26 mouse cellular contexts compared by ENCODE assay signal in the genomic region with DNA sequence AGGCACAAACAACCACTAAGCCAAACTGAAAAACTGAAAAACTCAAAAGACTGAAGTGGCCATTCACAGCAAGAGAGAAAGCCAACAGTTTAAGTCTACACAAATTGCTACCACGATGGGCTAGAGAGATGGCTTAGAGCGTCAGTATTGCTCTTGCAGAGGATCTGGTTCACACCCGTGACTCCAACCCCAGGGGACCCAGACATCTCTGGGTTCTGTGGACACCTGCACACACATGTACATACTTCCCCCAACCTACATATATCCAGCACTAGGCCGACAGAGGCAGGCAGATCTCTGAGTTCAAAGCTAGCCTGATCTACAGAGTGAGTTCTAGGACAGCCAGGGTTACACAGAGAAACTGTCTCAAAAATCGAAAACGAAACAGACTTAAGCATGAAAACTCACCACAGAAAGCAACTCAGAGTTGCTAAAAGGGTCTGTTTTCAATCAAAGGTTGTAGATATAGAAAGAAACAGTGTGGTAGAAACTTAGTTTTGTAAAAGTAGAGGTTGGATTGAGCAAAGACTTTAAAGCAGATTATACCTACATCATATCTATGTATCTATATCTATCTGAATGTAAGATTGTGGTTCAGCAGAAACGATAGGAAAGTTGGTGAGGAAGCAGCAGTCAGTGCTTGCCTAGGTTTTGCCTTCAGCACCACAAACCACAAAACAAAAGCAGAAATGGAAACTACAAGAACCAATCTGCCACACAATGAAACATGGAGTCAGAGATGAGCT. TPM values are rescaled to one million over a fixed set of nuclear protein-coding genes. Genes with fewer than 3 reads are reported as not detected.
A peak's percentile ranks its signal among the peaks of the same experiment; 100 is the strongest.
DNase-seq lines count a peak whose midpoint lies in the region; ATAC-seq and TF ChIP-seq lines count a peak whose summit lies in the region.
"Had no signal": no experiment of that assay in that cellular context is flagged by ENCODE, and none has a peak within 500 bp of the region (broad histone marks: within the 10 kb centered on the region; RNA-seq: fewer than 3 reads in every experiment).

No protein-coding gene starts in this region.

- intact Hi-C loops in gastrocnemius, postnatal 36 days (cut with DNase I) = no loop called here

- H3K4me2 ChIP-seq in CH12.LX (ENCODE audit: insufficient read depth, low read depth, poor library complexity, severe bottlenecking) = peak overlapping the region; percentile 51
- no peak overlapping the region for H3K4me2 ChIP-seq in intestine, embryonic 15.5 days (replicated peaks)
- H3K4me2 ChIP-seq: embryonic facial prominence, embryonic 12.5 days; heart, embryonic 12.5 days; hindbrain, embryonic 14.5 days; liver, embryonic 15.5 days; stomach, embryonic 15.5 days had no signal

- peak; percentile 81 for TF ChIP-seq EP300 in CH12.LX (IDR thresholded peaks at IDR 0.05; ENCODE audit: low read length)

- TF ChIP-seq POLR2A in CH12.LX (IDR thresholded peaks at IDR 0.05; ENCODE audit: low read depth, low read length) = no peak
- no peak for TF ChIP-seq POLR2A in small intestine, adult 2 months (IDR thresholded peaks at IDR 0.05; ENCODE audit: low read depth, low read length)

- TF ChIP-seq RAD21 in CH12.LX (IDR thresholded peaks at IDR 0.05; ENCODE audit: low read depth, low read length) = no peak; the same call in 1 of the 2 replicates

- dilution Hi-C loops in CH12.LX (cut with MboI; ENCODE audit: extremely low pct_ligation_motif_present, extremely low pct_unique_long_range_greater_than_20kb, low sequenced_read_pairs) = no loop called here

- no peaks in the 10 kb centered on the region for H3K27me3 ChIP-seq in CH12.LX (replicated peaks)
- no peaks in the 10 kb centered on the region for H3K27me3 ChIP-seq in small intestine, adult 2 months (ENCODE audit: control insufficient read depth, insufficient read depth, low read length)
- H3K27me3 ChIP-seq in intestine, embryonic 15.5 days (replicated peaks) = no peaks in the 10 kb centered on the region
- H3K27me3 ChIP-seq: embryonic facial prominence, embryonic 12.5 days; heart, embryonic 12.5 days; liver, embryonic 15.5 days; stomach, embryonic 15.5 days had no signal

- H3K27ac ChIP-seq in CH12.LX (ENCODE audit: insufficient read depth, low read depth) = peak overlapping the region; percentile 97
- H3K27ac ChIP-seq in small intestine, adult 2 months (ENCODE audit: insufficient read depth, low read depth, low read length) = peak overlapping the region; percentile 53; the same call in 1 of the 2 replicates
- no peak overlapping the region for H3K27ac ChIP-seq in intestine, embryonic 15.5 days
- H3K27ac ChIP-seq: embryonic facial prominence, embryonic 12.5 days; hindbrain, embryonic 14.5 days; kidney, postnatal 0 days; liver, embryonic 15.5 days; stomach, embryonic 15.5 days had no signal

- no peaks in the 10 kb centered on the region for H3K79me2 ChIP-seq in CH12.LX (replicated peaks; ENCODE audit: control insufficient read depth, extremely low read depth, insufficient read depth, poor library complexity, severe bottlenecking)

- H3K9me3 ChIP-seq in CH12.LX (replicated peaks; ENCODE audit: low read length) = no peaks in the 10 kb centered on the region
- no peaks in the 10 kb centered on the region for H3K9me3 ChIP-seq in intestine, embryonic 15.5 days
- H3K9me3 ChIP-seq: embryonic facial prominence, embryonic 12.5 days; heart, embryonic 12.5 days; liver, embryonic 15.5 days; stomach, embryonic 15.5 days had no signal

- in situ Hi-C loops in CH12.LX (cut with MboI; ENCODE audit: low pct_ligation_motif_present, low pct_unique_long_range_greater_than_20kb, low sequenced_read_pairs) = loop anchor here (25.0 kb wide), 1 partner anchor 383 kb away; a partner anchor contains a TSS

- peak overlapping the region in 2 of 3 experiments; percentile 1 for H3K4me3 ChIP-seq in CH12.LX (replicated peaks in 1 of 3; ENCODE audit: low read depth in 2 of 3, low read length in 2 of 3, poor library complexity in 1 of 3)
- no peak overlapping the region for H3K4me3 ChIP-seq in small intestine, adult 2 months (ENCODE audit: low read depth, low read length)
- H3K4me3 ChIP-seq in intestine, embryonic 15.5 days (replicated peaks) = no peak overlapping the region
- H3K4me3 ChIP-seq: embryonic facial prominence, embryonic 12.5 days; erythroblast, embryonic 14.5 days; heart, embryonic 12.5 days; liver, embryonic 15.5 days; stomach, embryonic 15.5 days had no signal

- H3K36me3 ChIP-seq in CH12.LX (replicated peaks in 1 of 2; ENCODE audit: control insufficient read depth in 1 of 2, insufficient read depth in 1 of 2, low read length in 1 of 2) = peaks cover 27 to 47% of the 10 kb centered on the region in 2 experiments
- peaks cover 57% of the 10 kb centered on the region for H3K36me3 ChIP-seq in small intestine, adult 2 months (ENCODE audit: control insufficient read depth, insufficient read depth, low read length)
- peaks cover 18% of the 10 kb centered on the region; the same call in 1 of the 2 replicates for H3K36me3 ChIP-seq in intestine, embryonic 15.5 days

- DNase-seq in thymus, postnatal 14 days = peak; percentile 12
- DNase-seq in thymus, postnatal 0 days (ENCODE audit: low spot score) = no peak
- DNase-seq in CH12.LX (ENCODE audit: extremely low read depth) = peak; percentile 76
- DNase-seq in induced T-regulatory cell, adult 2 months (ENCODE audit: low read depth) = peak; percentile 82
- DNase-seq in kidney, postnatal 36 days = no peak
- no peak for DNase-seq in gastrocnemius, postnatal 36 days
- DNase-seq: adrenal gland, adult 2 months; cerebellum, adult 9-10 months; heart, postnatal 14 days; kidney, adult 18-20 months; layer of hippocampus, postnatal 36 days; midbrain, embryonic 14.5 days had no signal

- H3K9ac ChIP-seq in CH12.LX (ENCODE audit: insufficient read depth, low read depth) = peak overlapping the region; percentile 32; the same call in 1 of the 2 replicates
- no peak overlapping the region for H3K9ac ChIP-seq in intestine, embryonic 15.5 days
- H3K9ac ChIP-seq: embryonic facial prominence, embryonic 12.5 days; heart, embryonic 12.5 days; hindbrain, embryonic 14.5 days; liver, embryonic 15.5 days; stomach, embryonic 15.5 days had no signal

- 84% methylated on average over 7 of the region's 7 CpGs for WGBS in small intestine, adult 2 months
- WGBS in intestine, embryonic 15.5 days = 83% methylated on average over 7 of the region's 7 CpGs

- no peak for ATAC-seq in intestine, embryonic 15.5 days
- ATAC-seq: forebrain, embryonic 14.5 days had no signal

- no peak for TF ChIP-seq CTCF in CH12.LX (conservative IDR thresholded peaks at IDR 0.05 in 1 of 2, IDR thresholded peaks at IDR 0.05 in 1 of 2; ENCODE audit: low read depth in 2 of 2, low read length in 2 of 2)
- TF ChIP-seq CTCF in small intestine, adult 2 months (IDR thresholded peaks at IDR 0.05; ENCODE audit: extremely low read depth, insufficient read length, insufficient replicate concordance, low read depth, low read length) = no peak

- H3K4me1 ChIP-seq in CH12.LX (ENCODE audit: control insufficient read depth in 1 of 2, insufficient read depth in 2 of 2) = peaks cover 15 to 41% of the 10 kb centered on the region in 2 experiments
- no peaks in the 10 kb centered on the region for H3K4me1 ChIP-seq in small intestine, adult 2 months (ENCODE audit: control insufficient read depth, insufficient read depth, insufficient read length, low read length)
- no peaks in the 10 kb centered on the region for H3K4me1 ChIP-seq in intestine, embryonic 15.5 days (replicated peaks)
- H3K4me1 ChIP-seq: heart, embryonic 12.5 days; stomach, embryonic 15.5 days had no signal

TF ChIP-seq in CH12.LX, 34 proteins besides CTCF, POLR2A, EP300 and RAD21 (continues in another document):
- no peak for TF ChIP-seq NRF1 (IDR thresholded peaks at IDR 0.05; ENCODE audit: low read depth, low read length)
- no peak for TF ChIP-seq USF2 (conservative IDR thresholded peaks at IDR 0.05; ENCODE audit: low read depth, low read length)
- TF ChIP-seq RCOR1 (conservative IDR thresholded peaks at IDR 0.05; ENCODE audit: low read depth, low read length) = no peak
- TF ChIP-seq ZC3H11A (IDR thresholded peaks at IDR 0.05; ENCODE audit: low read depth, low read length) = no peak
- no peak for TF ChIP-seq CHD1 (IDR thresholded peaks at IDR 0.05; ENCODE audit: low read depth, low read length)
- no peak for TF ChIP-seq HCFC1 (IDR thresholded peaks at IDR 0.05; ENCODE audit: low read depth, low read length)
- TF ChIP-seq MXI1 (IDR thresholded peaks at IDR 0.05; ENCODE audit: low read depth, low read length) = peak; percentile 39; the same call in 1 of the 2 replicates
- TF ChIP-seq ETS1 (conservative IDR thresholded peaks at IDR 0.05; ENCODE audit: low read depth, low read length) = no peak
- TF ChIP-seq E2F4 (IDR thresholded peaks at IDR 0.05; ENCODE audit: insufficient replicate concordance, low read depth, low read length) = no peak
- no peak for TF ChIP-seq KAT2A (IDR thresholded peaks at IDR 0.05; ENCODE audit: insufficient replicate concordance, low read length)
- no peak for TF ChIP-seq GABPA (IDR thresholded peaks at IDR 0.05; ENCODE audit: insufficient replicate concordance, low read depth, low read length)
- no peak for TF ChIP-seq USF1 (IDR thresholded peaks at IDR 0.05; ENCODE audit: low read depth, low read length)
- TF ChIP-seq PAX5 (IDR thresholded peaks at IDR 0.05; ENCODE audit: low read length) = no peak
- TF ChIP-seq ZNF384 (IDR thresholded peaks at IDR 0.05; ENCODE audit: low read depth, low read length) = no peak
- TF ChIP-seq ZMIZ1 (IDR thresholded peaks at IDR 0.05; ENCODE audit: low read depth, low read length) = no peak
- TF ChIP-seq SMC3 (IDR thresholded peaks at IDR 0.05; ENCODE audit: low read depth, low read length) = no peak
- 0 out of 2 replicates have a peak, but pooled peaks have one; percentile 25 for TF ChIP-seq MYC (IDR thresholded peaks at IDR 0.05; ENCODE audit: low read depth, low read length)

RNA-seq across cellular contexts. Expression of a gene that starts 44.6 kb away (rescaled TPM):
- 43.5 and 51.6 TPM in 2 replicates for polyA plus RNA-seq in thymus, postnatal 0 days (2015; fragmentation: Nextera tagmentation; extraction: Ambion mirVana)
- 14.5 and 21.5 TPM in 2 replicates for total RNA-seq in CH12.LX (2012; rRNA removed)
- 14.4 and 16.7 TPM in 2 replicates for total RNA-seq in CH12.LX (2014; rRNA removed)
- polyA plus RNA-seq in CH12.LX (2012; ENCODE audit: insufficient read length, low read depth) = 12.1 and 16.7 TPM in 2 replicates
- 1.7 and 4.5 TPM in 2 replicates for polyA plus RNA-seq in small intestine, adult 2 months (2012; rRNA removed)
- polyA plus RNA-seq in intestine, embryonic 15.5 days (2015; fragmentation: Nextera tagmentation; extraction: Ambion mirVana) = 44.3 and 46.0 TPM in 2 replicates
- total RNA-seq in gastrocnemius, postnatal 36 days (2021) = 10 to 100 TPM; 25.3 to 26.7 TPM

RNA-seq across cellular contexts. Expression of a gene that starts 56.3 kb away (rescaled TPM):
- 0.06 and 0.07 TPM in 2 replicates for polyA plus RNA-seq in thymus, postnatal 0 days (2015; fragmentation: Nextera tagmentation; extraction: Ambion mirVana)
- total RNA-seq in CH12.LX (2012; rRNA removed) = not detected in 2 replicates
- total RNA-seq in CH12.LX (2014; rRNA removed) = not detected in 2 replicates
- not detected in 2 replicates for polyA plus RNA-seq in CH12.LX (2012; ENCODE audit: insufficient read length, low read depth)
- polyA plus RNA-seq in small intestine, adult 2 months (2012; rRNA removed) = not detected in 2 replicates
- 0.10 TPM in 1 of 2 replicates, not detected in the other for polyA plus RNA-seq in intestine, embryonic 15.5 days (2015; fragmentation: Nextera tagmentation; extraction: Ambion mirVana)
- under 1 TPM; 0.10 to 0.25 TPM for total RNA-seq in gastrocnemius, postnatal 36 days (2021)
- total RNA-seq: adrenal gland, adult 2 months; layer of hippocampus, adult 18-20 months; left cerebral cortex, postnatal 25 days; neutrophil, adult 5-6 weeks had no signal
- polyA plus RNA-seq: adrenal gland, adult 2 months; forebrain, embryonic 14.5 days; heart, embryonic 12.5 days; hindbrain, embryonic 14.5 days; kidney, postnatal 0 days; lung, embryonic 16.5 days; midbrain, embryonic 14.5 days had no signal

Comparison
In these comparisons a context has a peak if more than half of its experiments do, and no peak if none do; other contexts are left out.
1. DNase-seq: peak in thymus, postnatal 14 days (single experiment), CH12.LX (single experiment) and induced T-regulatory cell, adult 2 months (single experiment); none in thymus, postnatal 0 days (single experiment), kidney, postnatal 36 days (0 of 2) and gastrocnemius, postnatal 36 days (0 of 2).
2. H3K4me3 ChIP-seq: peak in CH12.LX (2 of 3); none in small intestine, adult 2 months (single experiment) and intestine, embryonic 15.5 days (single experiment).